Mouse (Mus musculus) C2C12 (cell line): ENCODE data around the gene Tmem106c.

Experiments used
- CTCF ChIP-seq: IDR thresholded peaks from one replicate; pipeline ENCODE4 v1.5.1; 2011; ENCODE audit not compliant: control insufficient read depth, insufficient read depth, insufficient read length
- MAX ChIP-seq: IDR thresholded peaks from one replicate; pipeline ENCODE4 v1.6.1; 2011; ENCODE audit warnings: mild to moderate bottlenecking, control low read depth
- MYOG ChIP-seq: IDR thresholded peaks from one replicate; pipeline ENCODE4 v1.6.1; 2011; ENCODE audit not compliant: control insufficient read depth, insufficient read length; ENCODE audit errors: extremely low read depth
- USF1 ChIP-seq: IDR thresholded peaks from one replicate; pipeline ENCODE4 v1.6.1; 2011; ENCODE audit warnings: low read depth, mild to moderate bottlenecking, control low read depth, moderate library complexity

DNA sequence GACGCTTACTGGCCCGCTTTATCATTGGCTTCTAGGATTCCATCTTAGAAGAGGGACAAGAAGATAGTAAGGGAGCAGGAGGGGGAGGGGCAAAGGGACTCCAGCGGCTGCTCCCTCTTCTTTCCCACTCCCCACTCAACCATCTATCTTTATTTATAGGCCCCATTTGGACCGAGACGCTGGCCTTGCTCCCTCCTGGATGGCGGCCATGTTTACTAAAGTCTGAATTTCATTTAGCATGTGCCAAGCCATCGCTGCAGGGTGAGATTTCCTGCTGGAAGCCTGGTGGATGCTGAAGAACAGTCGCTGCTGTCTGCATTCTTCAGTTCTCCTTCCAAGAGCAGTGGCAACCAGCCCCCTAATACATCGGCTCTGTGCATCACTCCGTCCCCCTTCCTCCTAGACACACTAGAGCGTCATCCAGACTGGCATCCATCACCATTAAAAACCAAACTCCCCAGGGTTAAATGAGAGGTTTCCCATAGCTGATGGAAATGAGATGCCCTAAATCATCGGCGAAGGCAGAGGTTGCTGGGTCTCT lies 32.8 kb downstream of the Tmem106c start:
- TF ChIP-seq CTCF: no peak
- no peak for TF ChIP-seq MAX
- TF ChIP-seq MYOG: no peak
- no peak for TF ChIP-seq USF1
